Mouse (Mus musculus): ENCODE measurements around the gene Ptgir.
A peak's percentile ranks its signal among the peaks of the same experiment; 100 is the strongest.

Ptgir gene

GRCm38 (mm10) chr7:16906281-16906680 is at the start of gene Ptgir:
Ptgir (plus strand) TSS chr7:16906490.
- no peak for DNase-seq

- peak; percentile 56 for DNase-seq
These were observed 48.0 kb upstream of the Ptgir start for GRCm38 (mm10) chr7:16858336-16858735.

- peak; percentile 69 for DNase-seq
These were observed 46.2 kb upstream of the Ptgir start for GRCm38 (mm10) chr7:16859902-16860651.

DNA sequence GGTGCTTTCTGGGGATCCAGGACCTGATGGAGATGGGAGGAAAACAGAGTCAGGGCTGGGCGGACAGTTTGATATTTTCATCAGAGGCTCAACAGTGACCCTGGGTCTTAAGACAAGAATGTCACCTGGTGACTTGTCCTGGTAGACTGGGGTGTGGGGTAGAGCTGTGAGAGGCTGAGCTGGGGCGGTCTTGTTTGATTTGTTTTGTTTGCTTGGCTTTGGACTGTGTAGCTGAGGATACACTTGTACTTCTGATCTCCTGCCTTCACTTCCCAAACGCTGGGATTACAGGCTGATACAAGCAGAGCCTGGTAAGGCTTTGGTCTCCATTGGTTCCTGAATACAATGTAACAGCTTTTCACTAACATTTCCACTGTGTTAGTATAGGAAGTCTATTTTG is 38.8 kb upstream of the Ptgir start:
- DNase-seq = no peak

- peak; percentile 89 for DNase-seq
These were observed 36.8 kb upstream of the Ptgir start for GRCm38 (mm10) chr7:16869497-16869896.

DNA sequence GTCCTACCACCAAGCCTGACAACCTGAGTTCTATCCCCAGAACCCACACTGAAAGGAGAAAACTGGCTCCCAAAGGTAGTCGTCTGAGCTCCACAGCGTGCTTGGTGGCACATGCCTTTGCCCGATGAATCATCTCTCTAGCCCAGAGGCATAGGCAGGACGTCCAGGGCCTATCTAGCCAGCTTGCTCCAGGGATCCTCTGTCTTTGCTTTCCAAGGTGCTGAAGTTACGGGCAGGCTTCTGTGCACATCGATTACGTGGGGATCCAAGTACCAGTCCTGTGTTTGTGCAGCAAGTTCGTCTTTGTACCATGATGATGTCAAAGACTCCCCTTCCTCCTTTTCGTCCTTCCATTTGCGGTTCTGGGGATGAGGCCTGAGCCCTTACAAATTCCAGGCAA is 34.7 kb upstream of the Ptgir start:
- no peak for DNase-seq

DNA sequence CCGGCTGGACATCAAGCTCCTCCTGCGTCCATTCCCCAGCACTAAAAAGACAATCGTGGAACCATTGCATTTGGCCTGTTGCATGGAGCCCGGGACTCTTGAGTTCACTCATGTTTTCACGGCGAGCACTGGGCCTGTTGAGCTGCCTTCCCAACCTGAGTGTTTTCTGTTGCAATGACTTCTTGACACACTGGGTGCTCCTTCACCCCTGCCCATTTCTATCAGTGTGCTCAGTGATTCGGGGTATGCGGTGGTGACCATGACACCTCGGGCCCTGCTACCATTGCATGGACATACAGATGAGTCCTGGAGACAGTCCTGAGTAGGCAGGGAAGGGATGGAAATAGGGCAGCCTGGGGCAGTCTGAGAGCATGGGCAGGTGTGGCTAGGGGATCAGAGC is 33.8 kb upstream of the Ptgir start:
- no peak for DNase-seq

DNA sequence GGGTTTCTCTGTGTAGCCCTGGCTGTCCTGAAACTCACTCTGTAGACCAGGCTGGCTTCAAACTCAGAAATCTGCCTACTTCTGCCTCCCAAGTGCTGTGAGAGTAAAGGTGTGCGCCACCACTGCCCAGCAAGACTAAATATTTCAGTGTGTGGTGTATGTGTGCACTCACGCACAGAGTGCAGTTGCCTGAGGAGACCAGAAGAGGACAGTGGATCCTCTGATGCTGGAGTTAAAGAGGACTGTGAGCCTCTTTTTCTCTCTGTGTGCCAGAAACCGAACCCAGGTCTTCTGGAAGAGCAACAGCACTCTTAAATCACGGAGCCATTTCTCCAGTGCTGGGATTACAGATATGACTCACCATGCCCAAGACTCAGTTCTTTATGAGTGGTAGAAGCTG is 32.9 kb upstream of the Ptgir start:
- DNase-seq = no peak

- DNase-seq = peak; percentile 79
These were observed 32.1 kb upstream of the Ptgir start for GRCm38 (mm10) chr7:16874190-16874589.

GRCm38 (mm10) chr7:16874756-16875309 is 31.5 kb upstream of the Ptgir start:
- DNase-seq = peak; percentile 99

DNA sequence AGATGAGACGGTGACA is 31.2 kb upstream of the Ptgir start, which contains the start of gene Dact3:
Dact3 (plus strand) TSS at position 8 of the 16 bp plus-strand sequence.
- DNase-seq = no peak

DNA sequence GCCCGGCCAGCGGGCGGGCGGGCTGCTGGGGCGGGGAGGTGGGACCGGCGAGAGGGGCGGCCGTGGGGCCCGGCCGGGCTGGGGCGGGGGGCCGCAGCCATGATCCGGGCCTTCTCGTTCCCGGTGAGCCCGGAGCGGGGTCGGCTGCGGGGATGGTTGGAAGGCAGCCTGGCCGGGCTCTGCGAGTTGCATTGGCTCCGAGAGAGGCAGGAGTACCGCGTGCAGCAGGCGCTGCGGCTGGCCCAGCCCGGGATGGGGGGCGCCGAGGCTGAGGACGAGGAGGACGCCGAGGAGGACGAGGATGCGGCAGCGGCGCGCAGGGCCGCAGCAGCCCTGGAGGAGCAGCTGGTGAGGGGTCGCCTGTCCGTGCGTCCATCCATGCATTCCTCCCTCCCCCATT is 31.0 kb upstream of the Ptgir start:
- no peak for DNase-seq

DNA sequence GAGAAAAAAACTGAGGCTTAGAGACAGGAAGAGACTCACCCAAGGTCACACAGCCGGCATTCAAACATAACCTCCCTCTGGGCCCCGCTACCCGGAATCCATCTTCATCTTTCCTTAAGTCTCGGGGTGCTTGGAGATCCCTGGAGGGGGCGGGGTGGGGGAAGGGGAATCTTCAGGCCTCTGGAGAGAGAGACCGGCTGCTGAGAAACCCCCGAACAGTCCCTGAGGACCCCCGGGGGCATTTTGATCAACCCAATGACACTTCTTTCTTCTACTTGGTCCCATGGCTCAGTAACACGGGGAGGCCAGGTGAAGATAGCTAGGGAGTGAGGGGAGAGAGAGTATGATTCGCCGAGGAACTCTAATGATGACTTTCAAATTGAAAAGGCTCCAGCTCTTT is 30.3 kb upstream of the Ptgir start:
- no peak for DNase-seq

DNA sequence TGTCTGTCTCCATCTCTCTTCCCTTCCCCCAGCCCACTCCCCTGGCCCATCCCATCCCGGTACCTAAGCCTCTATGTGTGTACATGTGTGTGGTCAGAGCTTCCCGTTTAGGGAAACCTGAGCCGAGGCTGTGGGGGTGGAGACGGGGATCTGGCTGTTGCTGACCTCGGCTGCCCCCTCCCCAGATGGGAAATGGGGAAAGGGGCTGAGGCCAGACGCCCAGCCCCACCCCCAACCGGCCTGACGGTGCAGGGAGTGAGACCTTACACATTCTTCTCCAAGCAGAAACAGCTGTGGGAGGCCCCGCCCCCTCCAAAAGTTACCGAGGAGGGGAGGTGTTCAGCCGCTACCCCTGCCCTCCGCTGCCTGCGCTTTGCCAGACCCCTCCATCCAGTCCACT is 29.7 kb upstream of the Ptgir start:
- DNase-seq = peak; percentile 49

DNA sequence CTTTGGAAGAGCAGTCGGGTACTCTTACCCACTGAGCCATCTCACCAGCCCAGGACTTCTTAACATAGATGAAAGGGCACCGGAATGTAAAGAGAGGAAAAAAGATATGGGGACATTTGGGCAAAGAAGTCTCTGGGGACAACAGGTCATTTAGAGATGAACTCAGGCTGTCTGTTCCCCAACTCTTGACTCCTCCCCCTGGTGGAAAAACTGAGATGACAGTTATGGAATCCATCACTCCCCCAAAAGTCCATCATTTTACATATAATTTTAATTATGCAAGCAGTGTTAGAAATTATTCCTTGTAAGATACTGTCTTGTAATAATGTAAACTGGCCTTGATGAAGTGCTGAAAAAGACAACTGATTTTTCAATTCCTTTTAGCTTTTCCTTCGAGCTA is 28.6 kb upstream of the Ptgir start:
- no peak for DNase-seq

- no peak for DNase-seq
These were observed 26.3 kb upstream of the Ptgir start for GRCm38 (mm10) chr7:16879796-16880547.

DNA sequence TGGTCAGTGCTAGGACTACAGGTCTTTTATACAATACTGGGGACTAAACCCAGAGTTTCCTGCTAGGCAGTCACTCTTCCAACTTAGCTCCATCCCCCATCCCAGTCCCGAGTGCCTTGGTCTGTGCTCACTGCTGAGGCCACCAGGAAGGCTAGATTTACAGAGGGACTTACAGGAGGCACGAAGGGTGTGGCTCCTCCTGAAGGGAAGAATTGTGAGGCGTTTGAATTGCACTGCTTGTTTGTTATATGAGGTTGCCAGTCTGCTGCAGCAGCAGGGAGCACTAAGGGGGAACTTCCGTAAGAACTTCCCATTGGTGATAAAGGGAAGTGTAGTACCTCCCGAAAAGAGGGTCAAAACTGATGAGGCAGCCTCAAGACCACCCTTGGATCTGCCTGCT is 25.7 kb upstream of the Ptgir start:
- no peak for DNase-seq

DNA sequence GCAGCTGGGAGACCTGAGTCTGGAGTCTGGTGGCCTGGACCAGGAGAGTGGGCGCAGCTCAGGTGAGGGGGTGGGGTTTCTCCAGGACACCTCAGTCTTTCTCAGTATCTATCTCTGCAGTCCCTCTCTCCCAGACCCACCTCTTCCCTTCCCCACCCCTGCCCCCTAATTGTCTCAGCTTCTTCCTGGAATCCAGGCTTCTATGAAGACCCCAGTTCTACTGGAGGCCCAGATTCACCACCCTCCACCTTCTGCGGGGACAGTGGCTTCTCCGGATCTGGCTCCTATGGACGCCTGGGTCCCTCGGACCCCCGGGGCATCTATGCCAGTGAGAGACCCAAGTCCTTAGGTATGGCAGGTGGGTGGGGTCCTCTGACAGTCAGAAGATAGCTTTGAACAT is 23.1 kb upstream of the Ptgir start:
- no peak for DNase-seq

DNA sequence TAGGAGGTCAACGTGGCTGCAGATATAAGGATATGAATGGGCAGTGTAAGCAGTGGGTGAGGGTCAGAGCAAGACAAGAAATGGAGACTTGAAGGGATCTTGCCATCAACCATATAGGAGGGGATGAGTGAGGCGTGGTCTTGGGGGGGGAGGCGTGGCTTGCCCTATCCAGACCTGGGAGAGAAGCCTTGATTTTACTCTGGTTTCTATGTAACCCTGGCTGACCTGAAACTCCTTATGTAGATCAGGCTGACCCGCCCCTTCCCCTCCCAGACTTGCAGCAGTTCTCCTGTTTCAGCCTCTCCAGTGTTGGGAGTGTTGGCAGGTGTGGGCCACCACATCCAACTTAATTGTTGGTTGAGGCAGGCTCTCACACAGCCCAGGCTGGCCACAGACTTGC is 22.0 kb upstream of the Ptgir start:
- no peak for DNase-seq

DNA sequence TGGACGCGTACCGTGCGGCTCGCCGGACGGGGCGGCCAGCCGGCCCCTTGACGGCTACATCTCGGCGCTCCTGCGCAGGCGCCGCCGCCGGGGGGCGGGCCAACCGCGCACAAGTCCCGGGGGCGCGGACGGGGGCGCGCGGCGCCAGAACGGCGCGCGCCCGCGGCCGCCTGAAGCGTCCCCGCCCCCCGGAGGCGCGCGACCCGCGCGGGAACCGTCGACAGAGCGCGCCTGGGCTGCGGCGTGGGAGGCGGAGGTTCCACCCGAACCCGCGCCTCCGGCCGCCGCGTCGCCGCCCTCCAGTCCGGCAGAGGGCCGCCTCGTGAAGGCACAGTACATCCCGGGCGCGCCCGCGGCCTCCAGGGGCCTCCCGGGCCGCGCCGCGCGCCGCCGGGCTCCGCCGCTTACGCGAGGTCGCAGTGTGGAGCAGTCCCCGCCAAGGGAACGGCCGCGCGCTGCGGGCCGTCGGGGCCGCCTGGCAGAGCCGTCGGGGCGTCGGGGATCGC is 21.0 kb upstream of the Ptgir start:
- DNase-seq = no peak

GRCm38 (mm10) chr7:16885905-16886304 is 20.4 kb upstream of the Ptgir start:
- no peak for DNase-seq

DNA sequence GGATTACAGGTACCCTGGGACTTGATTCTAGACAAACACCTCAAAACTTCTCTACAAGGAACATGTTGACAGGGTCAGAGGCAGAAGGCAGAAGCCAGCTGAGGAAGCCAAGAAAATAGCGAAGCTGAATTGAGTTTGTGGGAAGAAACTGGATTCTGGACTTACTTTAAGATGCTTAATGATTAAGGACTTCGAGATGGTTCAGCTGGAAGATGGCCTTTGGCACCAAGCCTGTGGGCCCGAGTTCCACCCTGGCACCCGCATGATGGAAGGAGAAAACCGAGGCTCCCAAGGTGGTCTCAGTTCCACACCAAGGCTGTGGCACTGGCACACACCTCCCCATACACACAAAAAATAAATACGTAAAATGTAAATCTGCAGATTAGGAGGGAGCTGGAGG is 15.8 kb upstream of the Ptgir start:
- no peak for DNase-seq

DNA sequence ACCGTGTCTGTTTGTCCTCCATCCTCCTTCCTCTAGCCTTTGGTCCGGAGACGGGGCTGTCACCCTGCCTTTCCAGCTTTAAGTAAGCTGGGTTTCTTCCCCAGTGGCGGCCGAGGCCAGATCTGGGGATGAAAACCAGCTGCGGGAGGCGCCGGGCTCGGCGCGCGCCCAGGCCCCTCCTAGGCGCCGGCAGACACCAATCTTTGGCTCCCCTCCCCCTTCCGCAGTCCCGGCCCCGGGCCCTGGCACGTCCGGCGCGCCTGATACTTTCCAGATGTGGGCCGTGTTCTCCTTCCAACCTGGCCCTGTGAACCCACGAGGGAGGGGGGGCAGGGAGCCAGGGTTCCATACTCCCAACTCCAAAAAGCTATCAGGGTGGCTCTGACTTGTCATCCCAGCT is 15.3 kb upstream of the Ptgir start:
- no peak for DNase-seq

GRCm38 (mm10) chr7:16891641-16892351 is 14.5 kb upstream of the Ptgir start, which contains the start of gene Gng8:
Gng8 (plus strand) TSS chr7:16891786.
- peak; percentile 85 for DNase-seq
